Mouse (Mus musculus) stomach, embryonic 15.5 days (tissue): ENCODE results near the gene Macrod2. TPM values are rescaled to one million over a fixed set of nuclear protein-coding genes. Genes with fewer than 3 reads are reported as not detected.

ENCODE experiments used
- ATAC-seq: fragments of 200-750 bp; cut with Nextera tagmentation; 2 replicates; pipeline ENCODE4 v1.8.0; 2017; ENCODE audit warnings: low read depth, moderate number of reproducible peaks, moderate TSS enrichment; ENCODE audit not compliant: insufficient read depth, low FRiP score
- H3K27ac ChIP-seq: fragments of 300-500 bp; sonication (generic); 2 replicates; pipeline ENCODE4 v1.5.1; 2015; ENCODE audit warnings: mild to moderate bottlenecking, inconsistent platforms
- H3K27me3 ChIP-seq: fragments of 300-500 bp; sonication (generic); replicated peaks from 2 replicates; pipeline ENCODE4 v1.6.1; 2015; ENCODE audit warnings: inconsistent platforms
- H3K36me3 ChIP-seq: fragments of 300-500 bp; sonication (generic); 2 replicates; pipeline ENCODE4 v1.6.1; 2015; ENCODE audit warnings: inconsistent platforms
- H3K4me1 ChIP-seq: fragments of 300-500 bp; sonication (generic); 2 replicates; pipeline ENCODE4 v1.6.1; 2015; ENCODE audit warnings: inconsistent platforms
- H3K4me2 ChIP-seq: fragments of 300-500 bp; sonication (generic); 2 replicates; pipeline ENCODE4 v1.6.1; 2015; ENCODE audit warnings: mild to moderate bottlenecking, inconsistent platforms
- H3K4me3 ChIP-seq: fragments of 300-500 bp; sonication (generic); replicated peaks from 2 replicates; pipeline ENCODE4 v1.5.1; 2015; ENCODE audit warnings: inconsistent platforms
- H3K9ac ChIP-seq: fragments of 300-500 bp; sonication (generic); 2 replicates; pipeline ENCODE4 v1.6.1; 2015; ENCODE audit warnings: inconsistent platforms
- H3K9me3 ChIP-seq: fragments of 300-500 bp; sonication (generic); 2 replicates; pipeline ENCODE4 v1.6.1; 2016; ENCODE audit warnings: inconsistent platforms
- WGBS: fragments of 180-500 bp; shearing (Covaris S2); methylation state at CpG from one replicate; pipeline ENCODE4 v1.1.7; 2015; 5-methylcytosine and 5-hydroxymethylcytosine counted together
- polyA plus RNA-seq: library from polyadenylated mRNA; unstranded; fragments of >200 nt; fragmentation: Nextera tagmentation; extraction: Ambion mirVana; gene quantifications from 2 replicates; pipeline ENCODE4 v1.2.1, GENCODE M21; 2015

Macrod2 gene
- polyA plus RNA-seq, 1 experiment from 2014 or later: 40.8 TPM

DNA sequence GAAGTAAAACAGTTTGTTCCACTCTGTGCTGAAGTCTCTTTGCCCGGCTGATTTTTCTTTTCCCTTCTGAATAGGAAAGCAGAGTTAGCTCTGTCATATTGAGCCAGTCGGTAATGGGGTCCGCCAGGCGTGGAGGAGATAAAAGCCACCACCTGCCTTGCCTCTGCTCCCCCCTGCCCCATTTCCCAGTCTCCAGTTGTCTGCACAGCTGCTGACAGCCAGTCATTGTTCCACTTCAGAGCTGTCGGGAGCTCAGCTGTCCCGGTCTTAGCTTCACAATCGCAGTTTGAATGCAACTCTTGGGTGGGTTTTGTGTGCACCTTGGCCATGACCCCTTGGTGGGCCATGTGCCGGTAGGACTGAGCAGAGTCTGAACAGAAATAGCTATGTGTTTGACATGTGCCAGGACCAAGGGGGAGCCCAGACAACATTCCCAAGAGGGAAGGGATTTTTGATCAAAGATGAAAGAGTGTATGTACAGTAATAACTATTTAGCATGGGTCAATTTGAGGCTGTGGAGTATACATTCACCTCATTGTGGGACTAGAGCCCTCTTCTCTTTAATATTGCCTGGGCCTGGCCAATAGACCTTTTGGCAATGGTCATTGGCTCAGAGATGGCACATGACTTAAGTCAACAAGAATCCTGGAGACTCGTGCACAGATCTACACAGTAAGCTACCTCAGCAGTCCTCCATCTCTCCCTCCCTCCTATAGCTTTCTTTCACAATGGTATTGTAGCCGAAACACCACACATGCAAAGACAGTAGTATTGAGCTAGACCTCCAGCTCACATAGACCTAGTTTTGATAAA, 917.2 kb downstream of the Macrod2 start:
- no peak for ATAC-seq
- Histone ChIP-seq H3K4me1 (no peaks in the 10 kb centered on the region), H3K9ac (no peak overlapping the region), H3K9me3 (no peaks in the 10 kb centered on the region), H3K27ac (no peak overlapping the region), H3K36me3 (no peaks in the 10 kb centered on the region), H3K27me3 (no peaks in the 10 kb centered on the region), H3K4me2 (no peak overlapping the region), H3K4me3 (no peak overlapping the region)
- 61% methylated on average over 10 of the region's 10 CpGs for WGBS

DNA sequence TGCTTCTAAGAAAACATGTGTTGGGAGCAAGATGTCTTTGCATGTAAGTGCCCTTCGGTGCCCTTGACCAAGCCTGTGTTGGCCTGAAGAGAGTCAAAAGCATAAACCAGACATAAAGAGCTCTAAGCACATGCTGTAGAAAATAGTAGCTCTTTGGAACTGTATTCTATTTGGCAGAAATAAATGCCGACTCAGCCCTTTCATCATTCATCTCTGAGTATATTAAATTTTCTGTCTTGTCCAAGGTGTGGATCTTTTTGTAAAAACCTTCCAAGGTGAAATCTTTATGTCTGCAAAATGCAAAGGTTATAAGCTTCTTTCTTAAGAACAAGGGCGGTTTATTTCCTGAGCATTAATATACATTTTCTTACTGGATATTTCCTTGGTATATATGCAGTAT, 920.2 kb downstream of the Macrod2 start:
- Histone ChIP-seq H3K27ac (no peak overlapping the region), H3K9ac (no peak overlapping the region), H3K4me2 (no peak overlapping the region), H3K4me3 (no peak overlapping the region), H3K9me3 (no peaks in the 10 kb centered on the region), H3K4me1 (no peaks in the 10 kb centered on the region), H3K36me3 (no peaks in the 10 kb centered on the region), H3K27me3 (no peaks in the 10 kb centered on the region)
- ATAC-seq: no peak
- 91% methylated on average over 3 of the region's 3 CpGs for WGBS

DNA sequence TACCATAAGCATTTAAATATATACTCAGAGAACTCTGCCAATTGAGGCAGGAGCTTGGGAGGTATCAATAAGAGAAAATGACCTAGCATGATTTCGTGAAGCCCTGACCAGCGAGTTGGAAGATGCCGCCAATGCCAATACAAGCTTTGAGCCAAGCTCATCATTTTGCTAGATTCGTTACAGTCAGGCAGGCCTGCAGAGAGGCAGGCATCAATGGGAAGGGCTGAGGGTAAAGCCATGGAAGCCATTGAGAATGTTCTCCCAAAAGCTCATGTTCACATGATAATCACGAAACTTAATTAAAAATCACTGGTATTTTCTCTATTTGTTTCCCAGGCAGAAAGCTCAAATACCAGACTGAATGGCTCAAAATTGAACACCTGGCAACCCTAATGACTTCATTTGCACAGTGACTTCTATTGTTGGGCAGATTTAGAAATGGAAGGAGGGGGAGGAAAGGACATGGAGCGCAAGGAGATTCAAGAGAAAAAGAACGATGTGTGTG, 928.9 kb downstream of the Macrod2 start:
- Histone ChIP-seq H3K27me3 (no peaks in the 10 kb centered on the region), H3K4me1 (no peaks in the 10 kb centered on the region), H3K9ac (no peak overlapping the region), H3K4me3 (no peak overlapping the region), H3K36me3 (no peaks in the 10 kb centered on the region), H3K9me3 (no peaks in the 10 kb centered on the region), H3K27ac (no peak overlapping the region), H3K4me2 (no peak overlapping the region)
- 85% methylated on average over 7 of the region's 7 CpGs for WGBS
- no peak for ATAC-seq

DNA sequence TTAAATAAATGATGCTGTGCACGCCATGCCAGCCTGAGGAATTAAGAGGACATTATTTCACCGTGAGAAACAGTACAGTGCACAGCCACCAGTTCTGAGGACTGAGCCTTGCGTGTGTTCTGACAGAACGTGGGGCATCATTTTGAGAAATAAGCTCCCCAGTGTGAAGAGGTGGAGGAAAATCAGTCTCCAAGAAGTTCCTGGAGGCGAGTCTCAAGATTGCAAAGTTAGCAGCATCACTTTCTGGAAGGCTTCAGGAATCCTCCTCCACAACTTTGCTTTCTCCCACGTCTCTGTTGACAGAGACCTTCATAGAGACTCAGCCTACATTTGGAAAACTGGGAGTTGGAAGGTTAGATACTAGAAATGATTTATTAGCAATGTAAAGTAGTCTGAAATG, 932.2 kb downstream of the Macrod2 start:
- no peak for ATAC-seq
- H3K4me3 ChIP-seq: no peak overlapping the region

DNA sequence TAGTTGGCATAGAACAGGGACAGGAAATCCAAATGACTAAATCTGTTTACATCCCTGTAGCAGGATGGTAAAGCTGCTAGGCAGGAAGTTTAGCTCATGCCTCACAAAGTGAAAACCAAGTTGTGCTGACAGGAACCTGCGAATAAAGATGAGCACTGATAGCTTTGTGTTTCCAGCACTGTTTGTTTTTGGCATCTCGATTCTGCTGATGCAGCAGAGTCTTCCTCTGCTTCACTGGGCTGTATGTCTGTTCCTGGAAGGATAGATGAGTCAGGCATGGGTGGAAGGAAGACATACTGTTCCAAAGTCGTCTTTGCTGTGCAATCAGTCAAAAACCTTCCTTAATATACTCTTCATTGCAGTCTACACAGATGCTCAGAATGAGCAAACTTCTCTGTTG, 942.6 kb downstream of the Macrod2 start:
- Histone ChIP-seq H3K9me3 (no peaks in the 10 kb centered on the region), H3K27ac (no peak overlapping the region), H3K9ac (no peak overlapping the region), H3K27me3 (no peaks in the 10 kb centered on the region), H3K4me1 (no peaks in the 10 kb centered on the region), H3K36me3 (no peaks in the 10 kb centered on the region), H3K4me3 (no peak overlapping the region), H3K4me2 (no peak overlapping the region)
- ATAC-seq: no peak
- 55% methylated on average over 3 of the region's 3 CpGs for WGBS

More for the DNA sequence above, 932.2 kb downstream of the Macrod2 start:
- Histone ChIP-seq H3K27me3 (no peaks in the 10 kb centered on the region), H3K9me3 (no peaks in the 10 kb centered on the region), H3K27ac (no peak overlapping the region), H3K4me2 (no peak overlapping the region), H3K4me1 (no peaks in the 10 kb centered on the region), H3K36me3 (no peaks in the 10 kb centered on the region), H3K9ac (no peak overlapping the region)
- WGBS: 37% methylated on average over 6 of the region's 6 CpGs

DNA sequence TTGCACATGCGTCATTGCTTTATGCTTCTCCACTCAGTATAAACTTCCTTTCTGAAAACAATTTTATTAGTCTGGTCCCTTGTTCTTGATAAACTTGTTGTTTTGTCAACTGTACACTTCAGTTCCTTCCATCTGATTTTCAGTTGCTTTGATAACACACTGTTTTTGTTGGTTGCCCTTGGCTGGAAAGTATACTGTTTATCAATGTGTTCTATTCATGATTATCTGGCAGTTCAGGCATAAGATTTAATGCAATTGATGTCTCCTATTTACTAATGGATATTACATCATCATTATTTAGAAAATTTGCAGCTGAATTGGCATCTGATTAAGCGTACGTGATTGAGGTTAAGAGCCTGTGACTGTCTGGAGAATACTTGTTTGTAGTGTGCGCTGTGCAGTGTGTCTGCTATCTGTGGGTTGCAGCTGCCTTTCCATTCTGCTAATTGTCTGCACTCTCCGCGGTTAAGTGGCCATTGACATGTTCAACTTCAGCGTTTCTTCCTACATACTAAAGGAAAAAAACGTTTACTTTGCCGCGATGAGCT, 949.0 kb downstream of the Macrod2 start:
- Histone ChIP-seq H3K36me3 (no peaks in the 10 kb centered on the region), H3K4me3 (no peak overlapping the region), H3K4me2 (no peak overlapping the region), H3K27ac (no peak overlapping the region), H3K9ac (no peak overlapping the region), H3K4me1 (no peaks in the 10 kb centered on the region), H3K27me3 (no peaks in the 10 kb centered on the region), H3K9me3 (no peaks in the 10 kb centered on the region)
- no peak for ATAC-seq
- 56% methylated on average over 10 of the region's 10 CpGs for WGBS

DNA sequence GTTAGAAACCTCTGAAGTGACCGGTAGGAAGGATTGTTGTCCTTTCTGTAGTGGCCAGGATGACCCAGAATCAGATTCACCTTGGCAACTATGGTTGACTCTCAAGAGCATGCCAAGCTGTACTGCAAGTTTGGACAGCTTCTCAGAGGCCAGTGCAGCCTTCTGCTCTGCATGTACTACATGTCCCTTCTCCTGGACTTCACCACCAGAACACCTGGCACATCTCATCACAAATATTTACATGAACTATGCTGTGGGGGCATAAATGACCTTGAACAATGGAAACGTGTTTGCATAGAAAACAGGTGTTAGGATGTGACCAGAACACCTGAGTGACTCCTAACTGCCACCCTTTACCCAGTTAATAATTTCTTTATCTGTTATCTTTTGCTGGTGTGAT, 957.5 kb downstream of the Macrod2 start:
- 45% methylated on average over 2 of the region's 2 CpGs for WGBS
- ATAC-seq: peak; percentile 75; the same call in 1 of the 2 replicates

DNA sequence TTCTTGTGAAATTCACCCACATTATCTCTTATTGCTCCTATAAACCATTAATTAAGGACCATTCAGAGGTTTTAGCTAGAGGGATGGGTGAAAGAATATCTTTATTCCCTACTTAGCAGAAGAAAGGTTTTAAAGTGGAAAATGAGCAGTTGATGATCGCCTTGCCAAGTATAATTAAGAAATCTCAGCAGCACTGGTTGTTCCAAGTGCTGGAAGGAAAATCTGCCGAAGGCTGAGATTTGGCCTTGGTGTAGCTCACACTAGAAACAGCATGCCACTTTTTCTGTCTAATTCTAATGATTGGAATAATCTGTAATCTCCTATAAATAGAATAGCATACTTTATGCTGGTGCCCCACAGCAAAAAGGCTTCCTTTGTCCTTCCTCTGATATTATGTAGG, 993.5 kb downstream of the Macrod2 start:
- no peaks in the 10 kb centered on the region; the same call in 1 of the 2 replicates for H3K4me1 ChIP-seq
- H3K36me3 ChIP-seq: no peaks in the 10 kb centered on the region
- no peak overlapping the region for H3K9ac ChIP-seq
- H3K27ac ChIP-seq: no peak overlapping the region
- H3K27me3 ChIP-seq: no peaks in the 10 kb centered on the region
- H3K4me3 ChIP-seq: no peak overlapping the region
- no peak for ATAC-seq
- H3K9me3 ChIP-seq: no peaks in the 10 kb centered on the region
- 79% methylated on average over 2 of the region's 2 CpGs for WGBS
- H3K4me2 ChIP-seq: no peak overlapping the region

More for the DNA sequence above, 957.5 kb downstream of the Macrod2 start:
- H3K4me2 ChIP-seq: no peak overlapping the region
- no peak overlapping the region for H3K9ac ChIP-seq
- H3K27me3 ChIP-seq: no peaks in the 10 kb centered on the region
- no peak overlapping the region for H3K4me3 ChIP-seq
- H3K27ac ChIP-seq: no peak overlapping the region
- no peaks in the 10 kb centered on the region for H3K36me3 ChIP-seq
- no peaks in the 10 kb centered on the region for H3K9me3 ChIP-seq
- no peaks in the 10 kb centered on the region for H3K4me1 ChIP-seq

DNA sequence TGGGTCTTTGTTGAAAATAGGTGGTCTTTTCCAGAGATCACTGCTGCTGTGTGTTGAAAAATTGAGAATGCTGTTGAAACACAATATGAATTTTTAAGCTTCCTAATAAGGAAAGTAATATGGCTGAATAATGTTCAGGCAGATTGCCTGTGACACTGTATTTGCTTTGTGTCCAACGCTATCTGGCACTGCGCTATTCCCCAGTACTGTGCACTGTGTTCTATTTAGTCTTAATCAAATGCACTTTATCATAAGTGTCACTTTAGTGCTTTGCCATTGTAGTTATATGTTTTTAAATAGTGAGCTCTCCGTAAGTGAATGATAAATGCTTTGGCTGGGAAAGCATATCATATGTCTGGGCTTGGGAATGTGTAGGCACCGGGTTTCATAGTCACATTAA, 996.1 kb downstream of the Macrod2 start:
- Histone ChIP-seq H3K27me3 (no peaks in the 10 kb centered on the region), H3K9ac (no peak overlapping the region), H3K9me3 (no peaks in the 10 kb centered on the region), H3K27ac (no peak overlapping the region), H3K36me3 (no peaks in the 10 kb centered on the region), H3K4me1 (no peaks in the 10 kb centered on the region; the same call in 1 of the 2 replicates), H3K4me3 (no peak overlapping the region), H3K4me2 (no peak overlapping the region)
- WGBS: 59% methylated on average over 4 of the region's 4 CpGs
- peak; percentile 77 for ATAC-seq

DNA sequence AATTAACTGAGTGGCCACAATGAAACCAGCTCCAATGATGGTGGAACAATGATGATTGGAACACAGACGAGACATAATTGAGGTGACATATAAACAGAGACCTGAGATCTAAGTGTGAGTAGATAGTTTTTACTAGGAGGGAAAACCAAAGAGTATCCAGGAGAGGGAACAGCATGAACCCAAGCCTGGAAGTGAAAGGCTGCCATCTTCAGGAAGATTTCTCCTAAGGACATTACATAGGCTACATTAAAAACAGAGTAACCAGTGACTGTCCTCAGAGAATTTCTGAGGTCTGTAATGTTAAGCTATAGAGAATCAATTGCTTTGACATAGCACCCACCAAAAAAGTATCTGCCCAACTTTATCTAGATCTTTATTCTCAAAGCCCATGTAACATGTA, 999.7 kb downstream of the Macrod2 start:
- Histone ChIP-seq H3K9ac (no peak overlapping the region), H3K4me1 (no peaks in the 10 kb centered on the region; the same call in 1 of the 2 replicates), H3K36me3 (no peaks in the 10 kb centered on the region), H3K4me3 (no peak overlapping the region), H3K27me3 (no peaks in the 10 kb centered on the region), H3K9me3 (no peaks in the 10 kb centered on the region), H3K4me2 (no peak overlapping the region), H3K27ac (no peak overlapping the region)
- no peak for ATAC-seq
- 58% methylated on average over 1 of the region's 1 CpGs for WGBS

DNA sequence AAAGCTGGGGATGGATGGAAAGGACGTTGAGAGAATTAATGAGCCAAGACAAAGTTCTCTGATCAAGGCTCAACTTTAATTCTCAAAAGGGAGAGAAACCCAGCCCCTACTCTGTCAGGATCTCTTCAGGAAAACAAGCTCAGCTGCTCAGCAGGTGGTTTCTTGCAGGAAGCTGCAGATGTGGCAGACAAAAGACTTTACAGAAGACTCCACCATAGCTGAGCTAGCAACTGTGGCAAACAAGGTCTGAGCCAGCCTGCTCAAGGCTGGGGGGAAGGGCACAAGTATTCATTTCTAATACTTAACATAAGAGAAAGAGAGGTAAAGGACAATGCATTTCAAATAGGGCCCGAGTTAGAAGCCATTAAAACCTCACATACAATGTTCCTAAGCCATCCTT, 1013.7 kb downstream of the Macrod2 start:
- no peak overlapping the region for H3K4me2 ChIP-seq
- no peak overlapping the region for H3K9ac ChIP-seq
- WGBS: 32% methylated on average over 2 of the region's 2 CpGs
- no peaks in the 10 kb centered on the region for H3K27me3 ChIP-seq
- ATAC-seq: no peak
- no peaks in the 10 kb centered on the region for H3K9me3 ChIP-seq
- H3K36me3 ChIP-seq: no peaks in the 10 kb centered on the region
- H3K4me3 ChIP-seq: no peak overlapping the region
- H3K4me1 ChIP-seq: no peaks in the 10 kb centered on the region
- no peak overlapping the region for H3K27ac ChIP-seq

DNA sequence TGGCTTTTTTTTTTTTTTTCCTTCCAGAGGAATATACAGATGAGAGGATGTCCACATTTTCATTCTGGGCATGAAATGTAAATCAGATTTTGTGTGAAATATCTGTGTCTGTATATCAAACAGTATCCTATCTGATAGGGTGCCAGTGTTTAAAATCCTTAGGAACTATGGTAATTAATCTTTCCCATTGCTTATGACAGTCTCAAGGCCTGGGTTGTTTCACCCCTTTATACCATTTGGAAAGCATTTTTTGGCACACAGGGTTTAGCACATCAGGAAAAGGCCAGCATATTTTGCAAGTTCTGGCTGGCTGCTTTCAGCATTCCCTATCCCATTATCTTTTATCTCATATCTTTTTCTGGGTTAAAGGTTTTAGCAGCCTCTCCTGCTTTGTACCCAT, 1021.3 kb downstream of the Macrod2 start:
- no peaks in the 10 kb centered on the region for H3K9me3 ChIP-seq
- no peak overlapping the region for H3K4me3 ChIP-seq
- H3K4me1 ChIP-seq: 0 out of 2 replicates have a peak, but pooled peaks cover 5% of the 10 kb centered on the region
- H3K9ac ChIP-seq: no peak overlapping the region
- no peak overlapping the region for H3K27ac ChIP-seq
- H3K27me3 ChIP-seq: no peaks in the 10 kb centered on the region
- no peak for ATAC-seq
- H3K36me3 ChIP-seq: no peaks in the 10 kb centered on the region
- H3K4me2 ChIP-seq: no peak overlapping the region
